Mouse (Mus musculus) heart, postnatal 0 days (tissue): ENCODE results near the gene Gpd2. TPM values are rescaled to one million over a fixed set of nuclear protein-coding genes. Genes with fewer than 3 reads are reported as not detected.

Experiments
- ATAC-seq: fragments of 200-750 bp; cut with Nextera tagmentation; 2 replicates; pipeline ENCODE4 v1.8.0; 2017; ENCODE audit warnings: low read depth, moderate number of reproducible peaks, moderate library complexity; ENCODE audit not compliant: insufficient read depth
- DNase-seq: peaks from one replicate; pipeline ENCODE4 v3.0.0-alpha.2; 2016; ENCODE audit warnings: low spot score
- H3K27ac ChIP-seq: fragments of 300-500 bp; sonication (generic); 2 replicates; pipeline ENCODE4 v1.5.1; 2014; ENCODE audit warnings: low read depth, mild to moderate bottlenecking
- H3K27me3 ChIP-seq: fragments of 300-500 bp; sonication (generic); 2 replicates; pipeline ENCODE4 v1.6.1; 2014; ENCODE audit warnings: low read length, mixed read lengths; ENCODE audit not compliant: control insufficient read depth, insufficient read depth
- H3K36me3 ChIP-seq: fragments of 300-500 bp; sonication (generic); replicated peaks from 2 replicates; pipeline ENCODE4 v1.6.1; 2014; ENCODE audit warnings: low read length, mixed read lengths; ENCODE audit not compliant: control insufficient read depth, insufficient read depth
- H3K4me1 ChIP-seq: fragments of 300-500 bp; sonication (generic); 2 replicates; pipeline ENCODE4 v1.6.1; 2014; ENCODE audit warnings: antibody characterized with exemption; ENCODE audit not compliant: control insufficient read depth, insufficient read depth
- H3K4me2 ChIP-seq: fragments of 300-500 bp; sonication (generic); 2 replicates; pipeline ENCODE4 v1.6.1; 2014; ENCODE audit warnings: low read depth, mild to moderate bottlenecking, low read length, moderate library complexity
- H3K4me3 ChIP-seq: fragments of 300-500 bp; sonication (generic); 2 replicates; pipeline ENCODE4 v1.5.1; 2014; ENCODE audit warnings: low read depth, low read length
- H3K9ac ChIP-seq: fragments of 300-500 bp; sonication (generic); replicated peaks from 2 replicates; pipeline ENCODE4 v1.6.1; 2014; ENCODE audit warnings: low read depth, low read length, mixed read lengths
- H3K9me3 ChIP-seq: fragments of 300-500 bp; sonication (generic); replicated peaks from 2 replicates; pipeline ENCODE4 v1.6.1; 2016; ENCODE audit warnings: low read length; ENCODE audit not compliant: control insufficient read depth
- CTCF ChIP-seq: IDR thresholded peaks from 2 replicates; pipeline ENCODE4 v1.5.1; 2016; ENCODE audit warnings: antibody characterized with exemption, control low read depth, low read depth
- EP300 ChIP-seq: IDR thresholded peaks from 2 replicates; pipeline ENCODE4 v1.6.1; 2016; ENCODE audit warnings: antibody characterized with exemption, low read depth
- WGBS: fragments of 180-500 bp; shearing (Covaris S2); extraction: QIAGEN DNeasy Blood & Tissue Kit; methylation state at CpG from one replicate; pipeline ENCODE4 v1.1.7; 2014; 5-methylcytosine and 5-hydroxymethylcytosine counted together
- polyA plus RNA-seq: library from polyadenylated mRNA; unstranded; fragments of >200 nt; fragmentation: Nextera tagmentation; extraction: Ambion mirVana; gene quantifications from 2 replicates; pipeline ENCODE4 v1.2.1, GENCODE M21; 2015
- total RNA-seq: library from RNA; depleted of rRNA; stranded (reverse); fragments of >200 nt; gene quantifications from 2 replicates; pipeline ENCODE4 v1.2.3, GENCODE M21; 2014; ENCODE audit warnings: low replicate concordance

Gpd2 gene
- total and polyA plus RNA-seq, 2 experiments from 2014 or later, result 9.0 to 10.6 TPM

DNA sequence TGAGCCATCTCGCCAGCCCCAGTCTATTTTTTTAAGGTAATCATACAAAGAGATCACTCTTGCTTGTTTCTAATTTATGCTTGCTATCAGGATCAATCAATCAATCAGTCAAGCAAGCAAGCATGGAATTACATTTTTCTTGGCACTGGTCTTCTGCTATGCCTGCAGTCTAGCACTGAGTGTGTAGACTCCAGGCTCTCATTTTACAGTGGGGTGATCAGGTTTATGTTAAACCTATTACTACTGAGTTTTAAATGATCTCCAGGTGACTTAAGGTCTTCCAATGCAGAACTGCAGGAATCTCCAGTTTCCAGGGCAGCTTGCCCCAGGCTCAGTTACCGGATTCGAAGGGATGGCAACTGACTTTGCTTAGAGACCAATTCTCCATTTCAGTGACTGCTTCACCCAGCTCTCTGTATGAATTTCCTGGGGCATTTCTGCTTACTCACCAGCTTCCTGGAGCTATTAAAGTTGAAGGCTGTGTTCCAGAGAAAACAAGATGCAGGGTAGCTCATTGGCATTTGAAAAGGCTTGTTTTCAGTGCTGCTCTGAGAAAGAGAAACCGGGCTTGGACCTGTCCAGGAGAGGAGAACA, 7.7 kb upstream of the Gpd2 start:
- no peaks in the 10 kb centered on the region for H3K27me3 ChIP-seq
- H3K36me3 ChIP-seq, result no peaks in the 10 kb centered on the region
- no peak for TF ChIP-seq CTCF
- TF ChIP-seq EP300, result no peak
- ATAC-seq, result no peak
- no peak for DNase-seq
- WGBS, result 63% methylated on average over 4 of the region's 4 CpGs
- no peaks in the 10 kb centered on the region for H3K4me1 ChIP-seq
- no peak overlapping the region for H3K9ac ChIP-seq
- H3K27ac ChIP-seq, result no peak overlapping the region
- no peaks in the 10 kb centered on the region for H3K9me3 ChIP-seq
- no peak overlapping the region for H3K4me2 ChIP-seq
- H3K4me3 ChIP-seq, result no peak overlapping the region

DNA sequence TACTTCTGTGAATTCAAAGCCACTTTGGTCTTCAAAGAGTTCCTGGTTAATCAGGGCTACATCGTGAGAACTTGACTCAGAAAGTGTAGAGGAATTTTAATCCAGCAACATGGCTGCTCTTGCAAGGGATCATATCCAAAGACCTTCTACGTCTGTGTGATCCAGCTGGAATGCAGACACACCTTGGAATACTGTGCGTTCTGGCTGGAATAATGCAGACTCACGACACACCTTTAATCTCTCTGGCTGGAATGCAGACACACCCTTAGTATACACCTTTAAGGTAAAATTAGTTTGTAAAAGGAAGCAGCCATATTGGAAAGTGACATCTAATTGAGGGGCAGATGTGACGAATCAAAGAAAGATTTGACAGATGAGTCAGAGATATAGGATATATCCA, 6.0 kb upstream of the Gpd2 start:
- H3K36me3 ChIP-seq, result no peaks in the 10 kb centered on the region
- 71% methylated on average over 5 of the region's 5 CpGs for WGBS

DNA sequence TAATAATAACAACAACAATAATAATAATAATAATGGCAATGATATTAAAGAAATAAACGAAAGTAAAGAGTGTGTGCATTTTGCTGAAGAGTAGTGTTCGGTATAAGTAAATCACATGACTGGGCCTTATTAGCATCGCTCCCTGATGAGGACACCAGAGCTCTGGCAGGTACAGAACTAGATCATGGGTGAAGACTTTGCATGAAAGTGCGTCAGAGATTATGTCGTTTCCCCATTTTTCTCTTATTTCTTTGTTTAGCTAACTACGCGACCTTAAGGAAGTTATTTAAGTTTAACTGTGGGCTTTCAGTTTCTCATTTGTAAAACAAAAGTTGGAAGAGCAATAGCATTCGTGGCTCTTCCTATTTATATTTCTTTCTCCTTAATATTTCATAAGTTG, 5.1 kb upstream of the Gpd2 start:
- H3K4me3 ChIP-seq, result no peak overlapping the region
- 0 out of 2 replicates have a peak, but pooled peaks cover under 1% of the 10 kb centered on the region for H3K4me1 ChIP-seq
- H3K9ac ChIP-seq, result no peak overlapping the region
- ATAC-seq, result no peak
- H3K9me3 ChIP-seq, result no peaks in the 10 kb centered on the region
- no peak for DNase-seq
- no peaks in the 10 kb centered on the region for H3K36me3 ChIP-seq
- no peak overlapping the region for H3K27ac ChIP-seq
- H3K4me2 ChIP-seq, result no peak overlapping the region
- WGBS, result 84% methylated on average over 8 of the region's 8 CpGs
- H3K27me3 ChIP-seq, result no peaks in the 10 kb centered on the region
- TF ChIP-seq EP300, result no peak

More for the DNA sequence above, 6.0 kb upstream of the Gpd2 start:
- Histone ChIP-seq H3K9me3 (no peaks in the 10 kb centered on the region), H3K4me2 (no peak overlapping the region), H3K27ac (no peak overlapping the region), H3K27me3 (no peaks in the 10 kb centered on the region), H3K4me1 (no peaks in the 10 kb centered on the region), H3K9ac (no peak overlapping the region), H3K4me3 (no peak overlapping the region)
- ATAC-seq (no peak), DNase-seq (no peak)
- TF ChIP-seq CTCF (no peak), EP300 (no peak)

DNA sequence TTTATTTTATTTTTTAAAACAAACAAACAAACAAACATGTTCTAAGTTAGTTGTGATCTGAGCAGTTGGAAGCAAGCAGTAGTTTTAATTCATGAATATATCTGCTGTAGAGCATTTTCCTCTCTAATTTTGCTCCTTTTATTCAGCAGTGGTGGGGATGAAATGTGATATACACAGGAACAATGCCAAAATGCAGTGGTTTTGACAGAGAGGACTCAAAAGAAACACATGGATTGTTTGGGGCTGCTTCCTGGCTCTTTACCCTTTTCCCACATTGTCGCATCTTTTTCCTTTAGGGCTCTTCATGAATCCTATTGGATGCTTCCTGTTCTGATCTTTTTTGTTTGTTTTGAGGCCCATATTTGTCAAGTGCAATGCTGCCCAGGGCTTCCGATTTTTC, 1.2 kb upstream of the Gpd2 start:
- TF ChIP-seq CTCF (no peak), EP300 (no peak)
- 86% methylated on average over 2 of the region's 2 CpGs for WGBS
- H3K4me1 ChIP-seq, result peaks cover 9% of the 10 kb centered on the region; the same call in 1 of the 2 replicates
- no peak overlapping the region for H3K27ac ChIP-seq
- DNase-seq, result no peak
- H3K9me3 ChIP-seq, result no peaks in the 10 kb centered on the region
- H3K4me3 ChIP-seq, result no peak overlapping the region
- no peaks in the 10 kb centered on the region for H3K36me3 ChIP-seq
- H3K27me3 ChIP-seq, result no peaks in the 10 kb centered on the region
- no peak overlapping the region for H3K9ac ChIP-seq
- H3K4me2 ChIP-seq, result no peak overlapping the region
- no peak for ATAC-seq

GRCm38 (mm10) chr2:57237026-57237425, 409 bp upstream of the Gpd2 start:
- TF ChIP-seq CTCF, result no peak
- no peak for TF ChIP-seq EP300
- peaks cover 9% of the 10 kb centered on the region; the same call in 1 of the 2 replicates for H3K4me1 ChIP-seq
- no peak overlapping the region for H3K4me3 ChIP-seq
- no peaks in the 10 kb centered on the region for H3K9me3 ChIP-seq
- no peaks in the 10 kb centered on the region for H3K27me3 ChIP-seq
- H3K9ac ChIP-seq, result no peak overlapping the region
- peak; percentile 6 for DNase-seq
- H3K27ac ChIP-seq, result no peak overlapping the region
- no peak for ATAC-seq
- peak overlapping the region; percentile 84 for H3K4me2 ChIP-seq
- WGBS, result 37% methylated on average over 6 of the region's 6 CpGs
- no peaks in the 10 kb centered on the region for H3K36me3 ChIP-seq

DNA sequence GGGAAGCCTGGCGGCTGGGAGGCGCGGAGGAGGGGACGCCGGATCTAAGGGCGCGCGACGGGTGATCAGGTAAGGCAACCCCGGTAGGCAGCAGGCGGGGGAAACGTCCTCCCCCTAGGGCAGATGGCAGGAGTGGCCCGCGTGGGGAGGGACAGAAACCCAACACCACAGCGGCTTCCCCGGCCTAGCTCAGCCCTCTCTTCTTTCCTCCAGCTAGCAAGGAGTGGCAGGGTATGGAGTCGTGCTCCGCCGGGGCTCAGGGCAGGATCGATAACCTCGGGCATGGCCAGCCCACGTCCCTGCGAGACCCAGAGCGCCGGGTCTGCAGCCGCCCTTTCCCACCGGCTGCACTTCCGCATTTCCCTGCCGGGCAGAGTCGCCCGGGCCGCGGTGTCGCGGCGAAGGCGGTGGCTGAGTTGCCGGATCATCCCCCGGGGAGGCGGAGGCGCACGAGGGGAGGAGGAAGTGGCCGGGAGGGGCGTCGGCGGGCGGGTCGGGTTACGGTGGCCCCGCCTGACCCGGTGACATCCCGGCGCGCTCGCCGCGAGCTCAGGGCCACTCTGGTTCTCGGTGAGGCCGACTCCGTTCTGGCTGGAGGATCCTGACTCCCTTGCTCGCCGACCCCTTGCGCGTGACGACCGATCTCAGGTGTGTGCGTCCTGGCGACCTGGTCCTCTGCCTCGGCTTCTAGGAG, 632 bp downstream of the Gpd2 start:
- Histone ChIP-seq H3K9me3 (no peaks in the 10 kb centered on the region), H3K9ac (peak overlapping the region; percentile 87), H3K27me3 (no peaks in the 10 kb centered on the region), H3K4me1 (peaks cover 9% of the 10 kb centered on the region; the same call in 1 of the 2 replicates), H3K36me3 (no peaks in the 10 kb centered on the region), H3K4me2 (peak overlapping the region; percentile 84), H3K4me3 (peak overlapping the region; percentile 82), H3K27ac (peak overlapping the region; percentile 83)
- DNase-seq (peak; percentile 84), ATAC-seq (peak; percentile 96)
- WGBS, result under 1% methylated on average over 59 of the region's 69 CpGs
- peak; percentile 48; the same call in 1 of the 2 replicates for TF ChIP-seq EP300
- no peak for TF ChIP-seq CTCF
